Mouse (Mus musculus): ENCODE measurements around the gene Spcs1. TPM values are rescaled to one million over a fixed set of nuclear protein-coding genes. Genes with fewer than 3 reads are reported as not detected.

Gene Spcs1
- polyA plus RNA-seq, 1 experiment, result 262 TPM

GRCm38 (mm10) chr14:30958517-30958916 lies 43.0 kb downstream of the Spcs1 start:
- 83% methylated on average over 2 of the region's 2 CpGs for WGBS
- Histone ChIP-seq H3K4me1 (ENCODE audit: control insufficient read depth, insufficient read depth, low read length) (peaks cover 3% of the 10 kb centered on the region; the same call in 1 of the 2 replicates), H3K27me3 (replicated peaks; ENCODE audit: control insufficient read depth, insufficient read depth, low read length) (no peaks in the 10 kb centered on the region), H3K36me3 (ENCODE audit: control insufficient read depth, insufficient read depth, low read length) (peaks cover 2% of the 10 kb centered on the region; the same call in 1 of the 2 replicates), H3K27ac (ENCODE audit: insufficient read depth, low read depth, low read length) (no peak overlapping the region), H3K4me3 (ENCODE audit: insufficient read depth, low read depth, low read length) (no peak overlapping the region)
- DNase-seq, result no peak
- TF ChIP-seq POLR2A (IDR thresholded peaks at IDR 0.05; ENCODE audit: low read depth, low read length) (no peak), CTCF (conservative IDR thresholded peaks at IDR 0.05; ENCODE audit: insufficient read depth, insufficient read length, low read depth, low read length) (no peak)

DNA sequence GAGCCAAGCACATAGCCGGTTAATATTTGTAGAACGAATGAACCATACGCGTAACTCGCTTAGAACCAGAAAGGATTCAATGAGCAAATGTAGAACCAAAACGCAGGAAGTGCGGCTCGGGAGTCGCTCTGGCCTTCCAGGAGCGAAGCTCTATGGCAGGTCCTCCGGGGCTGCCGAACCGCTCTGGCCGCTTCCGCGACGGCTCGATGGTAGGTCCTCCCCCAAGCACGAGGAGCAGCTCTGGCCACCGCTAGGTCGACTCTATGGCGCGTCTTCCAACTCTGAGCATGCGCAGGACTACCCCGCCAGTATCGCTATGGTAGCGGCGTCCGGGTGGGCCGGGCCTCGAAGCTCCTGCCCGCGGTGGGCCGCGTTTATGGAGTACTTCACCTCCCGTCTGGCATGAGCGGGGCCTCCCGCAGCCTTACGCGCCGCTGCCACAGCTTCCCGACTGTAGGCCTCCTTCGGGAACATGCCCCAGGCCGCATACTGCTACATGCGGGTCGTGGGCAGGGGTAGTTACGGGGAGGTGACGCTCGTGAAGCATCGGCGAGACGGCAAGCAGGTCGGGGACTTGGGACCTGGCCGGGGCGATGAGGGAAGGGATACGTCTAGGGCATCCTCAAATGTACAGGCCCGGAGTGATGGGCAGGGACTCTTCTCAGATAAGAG lies 50.2 kb downstream of the Spcs1 start, which contains the start of gene Nek4:
Gene Nek4 (plus strand): TSS at position 224 of the 672 bp plus-strand sequence.
- peak within 1 kb of the TSS; percentile 96 for H3K4me3 ChIP-seq (ENCODE audit: insufficient read depth, low read depth, low read length)
- no peaks in the 10 kb centered on the region for H3K36me3 ChIP-seq (ENCODE audit: control insufficient read depth, insufficient read depth, low read length)
- DNase-seq, result peak; percentile 98
- H3K27me3 ChIP-seq (replicated peaks; ENCODE audit: control insufficient read depth, insufficient read depth, low read length), result no peaks in the 10 kb centered on the region
- peak within 1 kb of the TSS; percentile 58 for H3K27ac ChIP-seq (ENCODE audit: insufficient read depth, low read depth, low read length)
- WGBS, result under 1% methylated on average over 57 of the region's 57 CpGs
- TF ChIP-seq POLR2A (IDR thresholded peaks at IDR 0.05; ENCODE audit: low read depth, low read length) (no peak), CTCF (conservative IDR thresholded peaks at IDR 0.05; ENCODE audit: insufficient read depth, insufficient read length, low read depth, low read length) (0 out of 2 replicates have a peak, but pooled peaks have one; percentile 26)
- peaks cover 3% of the 10 kb centered on the region; the same call in 1 of the 2 replicates for H3K4me1 ChIP-seq (ENCODE audit: control insufficient read depth, insufficient read depth, low read length)

DNA sequence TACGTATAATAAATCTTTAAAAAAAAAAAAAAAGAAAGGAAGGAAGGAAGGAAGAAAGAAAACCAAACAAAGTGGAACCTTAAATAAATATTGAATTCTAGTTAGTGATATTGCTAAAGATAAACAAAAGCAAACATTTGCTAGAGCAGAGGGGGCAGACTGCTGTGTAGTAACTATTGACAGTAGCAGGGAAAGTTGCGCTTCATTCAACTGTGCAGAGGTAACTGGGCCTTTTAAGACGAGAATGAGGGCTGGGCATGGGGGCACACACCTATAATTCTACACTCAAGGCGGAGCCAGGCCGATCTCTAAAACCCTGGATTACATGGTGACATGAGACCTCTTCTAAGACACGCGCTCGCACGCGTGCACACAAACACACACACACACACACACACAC lies 51.5 kb downstream of the Spcs1 start:
- H3K27me3 ChIP-seq (replicated peaks; ENCODE audit: control insufficient read depth, insufficient read depth, low read length), result no peaks in the 10 kb centered on the region
- WGBS, result 95% methylated on average over 10 of the region's 10 CpGs
- no peak overlapping the region for H3K4me3 ChIP-seq (ENCODE audit: insufficient read depth, low read depth, low read length)
- no peaks in the 10 kb centered on the region for H3K36me3 ChIP-seq (ENCODE audit: control insufficient read depth, insufficient read depth, low read length)
- DNase-seq, result no peak
- peaks cover 3% of the 10 kb centered on the region; the same call in 1 of the 2 replicates for H3K4me1 ChIP-seq (ENCODE audit: control insufficient read depth, insufficient read depth, low read length)
- no peak for TF ChIP-seq CTCF (conservative IDR thresholded peaks at IDR 0.05; ENCODE audit: insufficient read depth, insufficient read length, low read depth, low read length)
- TF ChIP-seq POLR2A (IDR thresholded peaks at IDR 0.05; ENCODE audit: low read depth, low read length), result no peak
- no peak overlapping the region for H3K27ac ChIP-seq (ENCODE audit: insufficient read depth, low read depth, low read length)

Other genes with a start within 250 kb of the Spcs1 start
- gene Tmem110, start 176.1 kb downstream of the Spcs1 start, polyA plus RNA-seq (2012; rRNA removed), result 14.1 and 15.1 TPM in 2 replicates
- 8.2 and 9.2 TPM in 2 replicates for gene Mustn1, start 122.5 kb downstream of the Spcs1 start, polyA plus RNA-seq (2012; rRNA removed)
- gene Itih4, start 115.2 kb downstream of the Spcs1 start, polyA plus RNA-seq (2012; rRNA removed), result 0.38 and 0.62 TPM in 2 replicates
- gene Itih3, start 77.9 kb downstream of the Spcs1 start, polyA plus RNA-seq (2012; rRNA removed), result 0.43 and 0.56 TPM in 2 replicates
- gene Itih1, start 58.4 kb downstream of the Spcs1 start, polyA plus RNA-seq (2012; rRNA removed), result 1.1 and 1.3 TPM in 2 replicates
- 5.3 and 6.2 TPM in 2 replicates for gene Nek4, start 50.3 kb downstream of the Spcs1 start, polyA plus RNA-seq (2012; rRNA removed)
- gene Glt8d1, start 272 bp downstream of the Spcs1 start, polyA plus RNA-seq (2012; rRNA removed), result 14.9 and 17.6 TPM in 2 replicates
- gene Pbrm1, start 17.5 kb upstream of the Spcs1 start, polyA plus RNA-seq (2012; rRNA removed), result 10.3 and 11.2 TPM in 2 replicates
- 10.1 and 14.3 TPM in 2 replicates for gene Gnl3, start 17.5 kb upstream of the Spcs1 start, polyA plus RNA-seq (2012; rRNA removed)
- gene Smim4, start 127.3 kb upstream of the Spcs1 start, polyA plus RNA-seq (2012; rRNA removed), result 128 and 158 TPM in 2 replicates
- gene Nt5dc2, start 129.4 kb upstream of the Spcs1 start, polyA plus RNA-seq (2012; rRNA removed), result 56.2 and 62.4 TPM in 2 replicates
- gene Stab1, start 167.0 kb upstream of the Spcs1 start, polyA plus RNA-seq (2012; rRNA removed), result 41.5 and 46.8 TPM in 2 replicates
- 2.1 and 9.1 TPM in 2 replicates for gene Tnnc1, start 206.6 kb upstream of the Spcs1 start, polyA plus RNA-seq (2012; rRNA removed)
- gene Nisch, start 215.3 kb upstream of the Spcs1 start, polyA plus RNA-seq (2012; rRNA removed), result 244 and 277 TPM in 2 replicates
- gene Sema3g, start 216.2 kb upstream of the Spcs1 start, polyA plus RNA-seq (2012; rRNA removed), result 34.2 and 38.8 TPM in 2 replicates
- gene Phf7, start 249.6 kb upstream of the Spcs1 start, polyA plus RNA-seq (2012; rRNA removed), result 7.3 and 7.5 TPM in 2 replicates
- gene Bap1, start 249.8 kb upstream of the Spcs1 start, polyA plus RNA-seq (2012; rRNA removed), result 58.9 and 65.9 TPM in 2 replicates